Mouse (Mus musculus): ENCODE data around the gene Zfp367. TPM values are rescaled to one million over a fixed set of nuclear protein-coding genes. Genes with fewer than 3 reads are reported as not detected.

Gene Zfp367
- total RNA-seq (2021), result 10 to 100 TPM; 19.1 to 23.8 TPM
- long read RNA-seq, experiment 1, transcript Zfp367-204 (5 exons, 641 nt), result major isoform, 15 of 30 reads
- long read RNA-seq, experiment 1, partial matches to known transcripts, result 1 of 30 reads
- long read RNA-seq, experiment 1, other reads (novel, unspliced or antisense), result 10 of 30 reads
- long read RNA-seq, experiment 2, transcript Zfp367-204 (5 exons, 641 nt), result major isoform, 10 of 17 reads
- long read RNA-seq, experiment 2, partial matches to known transcripts, result 1 of 17 reads
- long read RNA-seq, experiment 2, other reads (novel, unspliced or antisense), result 4 of 17 reads

- DNase-seq, result peak; percentile 98
- TF ChIP-seq CTCF (IDR thresholded peaks at IDR 0.05), result no peak
- H3K27ac ChIP-seq, result peak within 1 kb of the TSS; percentile 81
- peak within 1 kb of the TSS; percentile 96 for H3K4me3 ChIP-seq
- intact Hi-C loops (cut with DNase I), result loop anchor here (10.0 kb wide), 1 partner anchor 338 kb away; the partner anchor contains the start of gene Ercc6l2
These were observed at the start of gene Zfp367 for GRCm38 (mm10) chr13:64153083-64153682. TSS of gene Zfp367 (minus strand) at chr13:64153202.

- TF ChIP-seq CTCF (IDR thresholded peaks at IDR 0.05), result no peak
- Histone ChIP-seq H3K4me3 (no peak overlapping the region), H3K27ac (no peak overlapping the region)
- intact Hi-C loops (cut with DNase I), result no loop called here
- no peak for DNase-seq
These were observed 47.9 kb upstream of the Zfp367 start for GRCm38 (mm10) chr13:64200911-64201310.

- intact Hi-C loops (cut with DNase I), result no loop called here
These were observed 45.3 kb upstream of the Zfp367 start for GRCm38 (mm10) chr13:64198310-64198709.

GRCm38 (mm10) chr13:64197899-64198298, 44.9 kb upstream of the Zfp367 start:
- Histone ChIP-seq H3K27ac (no peak overlapping the region), H3K4me3 (no peak overlapping the region)
- DNase-seq, result no peak
- intact Hi-C loops (cut with DNase I), result no loop called here
- no peak for TF ChIP-seq CTCF (IDR thresholded peaks at IDR 0.05)

More at GRCm38 (mm10) chr13:64198310-64198709, 45.3 kb upstream of the Zfp367 start:
- no peak for TF ChIP-seq CTCF (IDR thresholded peaks at IDR 0.05)
- no peak for DNase-seq
- Histone ChIP-seq H3K4me3 (no peak overlapping the region), H3K27ac (no peak overlapping the region)

GRCm38 (mm10) chr13:64187065-64187464, 34.1 kb upstream of the Zfp367 start:
- Histone ChIP-seq H3K27ac (no peak overlapping the region), H3K4me3 (no peak overlapping the region)
- no peak for DNase-seq
- no peak for TF ChIP-seq CTCF (IDR thresholded peaks at IDR 0.05)
- intact Hi-C loops (cut with DNase I), result no loop called here

- H3K27ac ChIP-seq, result no peak overlapping the region
- no peak for TF ChIP-seq CTCF (IDR thresholded peaks at IDR 0.05)
- no peak for DNase-seq
- H3K4me3 ChIP-seq, result no peak overlapping the region
- intact Hi-C loops (cut with DNase I), result no loop called here
These were observed 33.5 kb upstream of the Zfp367 start for GRCm38 (mm10) chr13:64186516-64186915.

GRCm38 (mm10) chr13:64185586-64185985, 32.6 kb upstream of the Zfp367 start:
- Histone ChIP-seq H3K27ac (no peak overlapping the region), H3K4me3 (no peak overlapping the region)
- intact Hi-C loops (cut with DNase I), result no loop called here
- no peak for TF ChIP-seq CTCF (IDR thresholded peaks at IDR 0.05)
- no peak for DNase-seq

- H3K27ac ChIP-seq, result no peak overlapping the region
- intact Hi-C loops (cut with DNase I), result no loop called here
- no peak overlapping the region for H3K4me3 ChIP-seq
- no peak for DNase-seq
- no peak for TF ChIP-seq CTCF (IDR thresholded peaks at IDR 0.05)
These were observed 32.2 kb upstream of the Zfp367 start for GRCm38 (mm10) chr13:64185176-64185575.

- intact Hi-C loops (cut with DNase I), result loop anchor here (5.0 kb wide), 1 partner anchor 123 kb away; no protein-coding TSS in a partner anchor
- no peak overlapping the region for H3K4me3 ChIP-seq
- peak; percentile 30 for DNase-seq
- H3K27ac ChIP-seq, result no peak overlapping the region
- no peak for TF ChIP-seq CTCF (IDR thresholded peaks at IDR 0.05)
These were observed 31.4 kb upstream of the Zfp367 start for GRCm38 (mm10) chr13:64184361-64184760.

GRCm38 (mm10) chr13:64183583-64183982, 30.6 kb upstream of the Zfp367 start:
- TF ChIP-seq CTCF (IDR thresholded peaks at IDR 0.05), result no peak
- no peak for DNase-seq
- H3K27ac ChIP-seq, result no peak overlapping the region
- intact Hi-C loops (cut with DNase I), result loop anchor here (5.0 kb wide), 1 partner anchor 124 kb away; no protein-coding TSS in a partner anchor
- H3K4me3 ChIP-seq, result no peak overlapping the region

GRCm38 (mm10) chr13:64182091-64182490, 29.1 kb upstream of the Zfp367 start:
- no peak for TF ChIP-seq CTCF (IDR thresholded peaks at IDR 0.05)
- H3K4me3 ChIP-seq, result no peak overlapping the region
- intact Hi-C loops (cut with DNase I), result loop anchor here (5.0 kb wide), 1 partner anchor 125 kb away; no protein-coding TSS in a partner anchor
- DNase-seq, result no peak
- H3K27ac ChIP-seq, result no peak overlapping the region

- peak; percentile 49 for DNase-seq
- Histone ChIP-seq H3K27ac (no peak overlapping the region), H3K4me3 (no peak overlapping the region)
- intact Hi-C loops (cut with DNase I), result loop anchor here (5.0 kb wide), 1 partner anchor 126 kb away; no protein-coding TSS in a partner anchor
- TF ChIP-seq CTCF (IDR thresholded peaks at IDR 0.05), result peak; percentile 77
These were observed 27.9 kb upstream of the Zfp367 start for GRCm38 (mm10) chr13:64180888-64181287.

- DNase-seq, result no peak
- intact Hi-C loops (cut with DNase I), result loop anchor here (5.0 kb wide), 1 partner anchor 127 kb away; no protein-coding TSS in a partner anchor
- 0 out of 2 replicates have a peak, but pooled peaks have one; percentile 9 for TF ChIP-seq CTCF (IDR thresholded peaks at IDR 0.05)
- Histone ChIP-seq H3K27ac (no peak overlapping the region), H3K4me3 (no peak overlapping the region)
These were observed 27.3 kb upstream of the Zfp367 start for GRCm38 (mm10) chr13:64180300-64180699.

Measured in gastrocnemius, adult 2 months (tissue).